Mouse (Mus musculus): ENCODE results near the gene Dclk2.

DNA sequence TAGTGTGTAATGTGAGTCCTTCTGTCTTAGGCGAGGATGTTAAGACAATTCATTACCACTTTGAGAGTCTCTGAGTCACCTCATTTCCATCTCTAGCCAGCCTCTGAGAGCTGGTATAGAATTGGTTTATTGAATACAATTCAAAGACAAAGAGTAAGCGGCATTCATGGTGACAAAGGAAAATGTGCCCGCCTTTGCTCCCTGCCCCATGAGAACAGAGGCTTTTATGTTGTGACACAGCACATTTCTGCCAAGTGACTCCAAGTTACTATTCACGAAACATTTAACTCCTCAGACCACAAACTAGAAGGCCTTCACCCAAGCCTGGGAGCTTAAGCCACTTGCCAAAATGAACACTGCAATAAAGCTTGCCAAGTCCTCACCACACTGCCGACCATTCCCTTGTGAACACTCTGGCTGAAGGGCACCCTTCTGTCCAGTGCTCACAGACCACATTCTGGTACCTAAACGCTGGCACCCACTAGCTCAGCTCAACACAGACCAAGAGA is 47.5 kb downstream of the Dclk2 start:
- TF ChIP-seq CTCF (IDR thresholded peaks at IDR 0.05; ENCODE audit: extremely low read depth, insufficient read depth, low read length) = no peak
- TF ChIP-seq POLR2A (IDR thresholded peaks at IDR 0.05; ENCODE audit: extremely low read depth, insufficient read depth, low read length) = no peak

All from cortical plate, adult 2 months (tissue).